ENCODE assay signal across 8 mouse cellular contexts in the genomic region with DNA sequence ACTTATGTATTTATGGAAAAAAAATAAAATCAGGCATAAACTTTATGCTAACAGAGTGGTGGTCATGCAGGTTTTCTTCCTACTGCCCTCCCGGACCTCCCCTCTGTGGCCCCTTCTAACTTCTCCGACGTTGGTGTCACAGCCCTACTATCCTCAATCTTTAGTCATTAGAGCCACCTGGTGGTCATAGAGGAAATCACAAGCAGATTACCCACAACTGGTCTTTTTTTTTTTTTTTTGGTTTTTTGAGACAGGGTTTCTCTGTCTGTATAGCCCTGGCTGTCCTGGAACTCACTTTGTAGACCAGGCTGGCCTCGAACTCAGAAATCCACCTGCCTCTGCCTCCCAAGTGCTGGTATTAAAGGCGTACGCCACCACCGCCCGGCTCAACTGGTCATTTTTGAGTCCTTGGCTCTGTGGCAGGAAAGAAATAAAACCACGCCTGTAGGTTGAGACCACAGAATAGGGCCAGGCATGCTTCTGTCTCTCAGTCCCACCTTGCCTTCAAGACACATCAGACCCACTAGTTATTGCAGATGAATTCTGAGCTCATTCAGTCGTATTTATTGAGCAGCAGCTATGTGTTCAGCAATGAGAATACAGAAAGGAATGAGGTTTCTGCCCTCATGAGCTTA. TPM values are rescaled to one million over a fixed set of nuclear protein-coding genes. Genes with fewer than 3 reads are reported as not detected.
DNase-seq lines count a peak whose midpoint lies in the region; ATAC-seq and TF ChIP-seq lines count a peak whose summit lies in the region.

No protein-coding gene starts in this region.

- TF ChIP-seq CTCF in liver, postnatal 0 days (IDR thresholded peaks at IDR 0.05; ENCODE audit: low read depth): peak; percentile 79

- peaks cover 4% of the 10 kb centered on the region; the same call in 1 of the 2 replicates for H3K36me3 ChIP-seq in forebrain, embryonic 15.5 days
- H3K36me3 ChIP-seq in liver, postnatal 0 days (replicated peaks; ENCODE audit: insufficient read depth, low read length): no peaks in the 10 kb centered on the region

- H3K4me3 ChIP-seq in forebrain, embryonic 15.5 days: no peak overlapping the region
- no peak overlapping the region for H3K4me3 ChIP-seq in liver, postnatal 0 days (ENCODE audit: low read depth, low read length)

- TF ChIP-seq EP300 in liver, postnatal 0 days (IDR thresholded peaks at IDR 0.05; ENCODE audit: low read depth): no peak

- peaks cover 15% of the 10 kb centered on the region for H3K4me1 ChIP-seq in forebrain, embryonic 15.5 days
- H3K4me1 ChIP-seq in liver, postnatal 0 days (ENCODE audit: insufficient read depth): peaks cover 4% of the 10 kb centered on the region; the same call in 1 of the 2 replicates

- no peaks in the 10 kb centered on the region for H3K9me3 ChIP-seq in forebrain, embryonic 15.5 days
- no peaks in the 10 kb centered on the region for H3K9me3 ChIP-seq in liver, postnatal 0 days (ENCODE audit: low read length)

- ATAC-seq in CD4-positive, CD25-positive, alpha-beta regulatory T cell, adult 4 months: no peak
- peak; percentile 30 for ATAC-seq in forebrain, embryonic 15.5 days (replicated peaks)
- no peak for ATAC-seq in liver, postnatal 0 days

- H3K9ac ChIP-seq in forebrain, embryonic 15.5 days (replicated peaks): no peak overlapping the region
- no peak overlapping the region for H3K9ac ChIP-seq in liver, postnatal 0 days (replicated peaks)

- peak; percentile 86 for DNase-seq in CD4-positive, CD25-positive, alpha-beta regulatory T cell, adult 2 months (ENCODE audit: low read depth, low spot score)
- peak; percentile 52 for DNase-seq in urinary bladder, postnatal 25 days (ENCODE audit: low spot score)
- DNase-seq in urinary bladder, adult 2 months (ENCODE audit: low spot score): no peak
- DNase-seq in kidney, adult 9 months: peak; percentile 87
- DNase-seq in liver, postnatal 0 days: peak; percentile 63
- DNase-seq in retina, postnatal 1 day: peak; percentile 88

- no peaks in the 10 kb centered on the region for H3K27me3 ChIP-seq in forebrain, embryonic 15.5 days
- H3K27me3 ChIP-seq in liver, postnatal 0 days (ENCODE audit: insufficient read depth, low read length): no peaks in the 10 kb centered on the region

- H3K4me2 ChIP-seq in forebrain, embryonic 15.5 days (replicated peaks): no peak overlapping the region
- H3K4me2 ChIP-seq in liver, postnatal 0 days (ENCODE audit: low read depth, low read length): no peak overlapping the region

- 47% methylated on average over 10 of the region's 10 CpGs for WGBS in forebrain, embryonic 15.5 days
- 47% methylated on average over 10 of the region's 10 CpGs for WGBS in liver, postnatal 0 days (ENCODE audit: insufficient replicate concordance)

- no peak overlapping the region for H3K27ac ChIP-seq in forebrain, embryonic 15.5 days (replicated peaks)
- H3K27ac ChIP-seq in liver, postnatal 0 days (ENCODE audit: low read depth): no peak overlapping the region

RNA-seq across cellular contexts. Expression of a gene that starts 4.8 kb away (rescaled TPM):
- polyA plus RNA-seq in CD4-positive, CD25-positive, alpha-beta regulatory T cell, adult 4 months (2017; shearing (Covaris generic)): 100 to 1,000 TPM in 1 of 2 experiments, 10 to 100 TPM in 1; 87.8 to 116 TPM
- 143 and 188 TPM in 2 replicates for polyA plus RNA-seq in urinary bladder, adult 2 months (2012; rRNA removed)
- polyA plus RNA-seq in forebrain, embryonic 15.5 days (2015; fragmentation: Nextera tagmentation; extraction: Ambion mirVana): 89.4 and 91.9 TPM in 2 replicates
- 83.7 and 83.9 TPM in 2 replicates for polyA plus RNA-seq in liver, postnatal 0 days (2015; fragmentation: Nextera tagmentation; extraction: Ambion mirVana)

RNA-seq across cellular contexts. Expression of a gene that starts 4.9 kb away (rescaled TPM):
- 10 to 100 TPM; 17.0 to 28.2 TPM for polyA plus RNA-seq in CD4-positive, CD25-positive, alpha-beta regulatory T cell, adult 4 months (2017; shearing (Covaris generic))
- polyA plus RNA-seq in urinary bladder, adult 2 months (2012; rRNA removed): 43.0 and 48.0 TPM in 2 replicates
- 44.3 and 45.9 TPM in 2 replicates for polyA plus RNA-seq in forebrain, embryonic 15.5 days (2015; fragmentation: Nextera tagmentation; extraction: Ambion mirVana)
- 4.7 and 5.4 TPM in 2 replicates for polyA plus RNA-seq in liver, postnatal 0 days (2015; fragmentation: Nextera tagmentation; extraction: Ambion mirVana)

RNA-seq across cellular contexts. Expression of a gene that starts 7.5 kb away (rescaled TPM):
- polyA plus RNA-seq in CD4-positive, CD25-positive, alpha-beta regulatory T cell, adult 4 months (2017; shearing (Covaris generic)): 1 to 10 TPM; 1.1 to 1.2 TPM
- polyA plus RNA-seq in urinary bladder, adult 2 months (2012; rRNA removed): 11.5 and 11.6 TPM in 2 replicates
- polyA plus RNA-seq in forebrain, embryonic 15.5 days (2015; fragmentation: Nextera tagmentation; extraction: Ambion mirVana): 5.9 and 6.7 TPM in 2 replicates
- polyA plus RNA-seq in liver, postnatal 0 days (2015; fragmentation: Nextera tagmentation; extraction: Ambion mirVana): 12.3 and 14.0 TPM in 2 replicates

RNA-seq across cellular contexts. Expression of a gene that starts 21.3 kb away (rescaled TPM):
- polyA plus RNA-seq in CD4-positive, CD25-positive, alpha-beta regulatory T cell, adult 4 months (2017; shearing (Covaris generic)): 10 to 100 TPM; 71.8 to 80.8 TPM
- 85.5 and 132 TPM in 2 replicates for polyA plus RNA-seq in urinary bladder, adult 2 months (2012; rRNA removed)
- polyA plus RNA-seq in forebrain, embryonic 15.5 days (2015; fragmentation: Nextera tagmentation; extraction: Ambion mirVana): 127 and 138 TPM in 2 replicates
- polyA plus RNA-seq in liver, postnatal 0 days (2015; fragmentation: Nextera tagmentation; extraction: Ambion mirVana): 7.8 and 8.7 TPM in 2 replicates

RNA-seq across cellular contexts. Expression of a gene that starts 23.0 kb away (rescaled TPM):
- 10 to 100 TPM; 30.7 to 32.6 TPM for polyA plus RNA-seq in CD4-positive, CD25-positive, alpha-beta regulatory T cell, adult 4 months (2017; shearing (Covaris generic))
- 3.3 and 10.7 TPM in 2 replicates for polyA plus RNA-seq in urinary bladder, adult 2 months (2012; rRNA removed)
- polyA plus RNA-seq in forebrain, embryonic 15.5 days (2015; fragmentation: Nextera tagmentation; extraction: Ambion mirVana): 56.6 and 58.9 TPM in 2 replicates
- polyA plus RNA-seq in liver, postnatal 0 days (2015; fragmentation: Nextera tagmentation; extraction: Ambion mirVana): 7.4 and 8.2 TPM in 2 replicates
